Comparison of ENCODE assay signal across 17 mouse cellular contexts in genomic region chr5:37829926-37830325, GRCm38 (mm10). TPM values are rescaled to one million over a fixed set of nuclear protein-coding genes. Genes with fewer than 3 reads are reported as not detected.
"Had no signal": no experiment of that assay in that cellular context is flagged by ENCODE, and none has a peak within 500 bp of the region (broad histone marks: within the 10 kb centered on the region; RNA-seq: fewer than 3 reads in every experiment).

No protein-coding gene starts in this region.

- H3K36me3 ChIP-seq: limb, embryonic 13.5 days; liver, embryonic 13.5 days; midbrain, embryonic 13.5 days; neural tube, embryonic 12.5 days; neural tube, embryonic 15.5 days had no signal

- DNase-seq: kidney, adult 2 months; kidney, postnatal 14 days; left cerebral cortex, postnatal 4 days; liver, embryonic 13.5 days; lung, adult 2 months; right cerebral cortex, adult 18-20 months; right cerebral cortex, postnatal 14 days; right cerebral cortex, postnatal 4 days; thymus, adult 2 months; thymus, postnatal 14 days; thymus, postnatal 4 days had no signal

- H3K9ac ChIP-seq: limb, embryonic 13.5 days; liver, embryonic 13.5 days; midbrain, embryonic 13.5 days; neural tube, embryonic 12.5 days; neural tube, embryonic 15.5 days had no signal

- H3K4me2 ChIP-seq: limb, embryonic 13.5 days; liver, embryonic 13.5 days; midbrain, embryonic 13.5 days; neural tube, embryonic 12.5 days; neural tube, embryonic 15.5 days had no signal

- H3K27ac ChIP-seq: limb, embryonic 13.5 days; liver, embryonic 13.5 days; macrophage; midbrain, embryonic 13.5 days; neural tube, embryonic 12.5 days; neural tube, embryonic 15.5 days; stomach, postnatal 0 days had no signal

- H3K9me3 ChIP-seq: liver, embryonic 13.5 days; midbrain, embryonic 13.5 days had no signal

- H3K4me3 ChIP-seq: liver, embryonic 13.5 days; midbrain, embryonic 13.5 days; neural tube, embryonic 12.5 days; neural tube, embryonic 15.5 days had no signal

- ATAC-seq: midbrain, embryonic 13.5 days had no signal

- H3K4me1 ChIP-seq: liver, embryonic 13.5 days had no signal

RNA-seq across cellular contexts. Expression of gene Msx1, which starts 5.5 kb away (rescaled TPM):
- polyA plus RNA-seq: macrophage had no signal
